Mouse (Mus musculus) ovary, postnatal 10 days (tissue): ENCODE results near the gene Adora2a.
"Not testable (repeated sequence)": the region's sequence is repeated elsewhere in the genome, so short reads cannot be mapped to it uniquely, and the experiment has no call there.

Experiments used
- DNase-seq: peaks from one replicate; pipeline ENCODE4 v3.0.0; 2022; ENCODE audit warnings: low spot score

Adora2a gene

GRCm38 (mm10) chr10:75314190-75314980 is 2.3 kb upstream of the Adora2a start:
- no peak for DNase-seq

- no peak for DNase-seq
Measured at GRCm38 (mm10) chr10:75315756-75316155, 921 bp upstream of the Adora2a start.

GRCm38 (mm10) chr10:75316472-75316871 is 205 bp upstream of the Adora2a start:
- no peak for DNase-seq

GRCm38 (mm10) chr10:75316908-75317761 is 458 bp downstream of the Adora2a start:
- DNase-seq = no peak

GRCm38 (mm10) chr10:75318206-75318605 is 1.5 kb downstream of the Adora2a start:
- no peak for DNase-seq

GRCm38 (mm10) chr10:75320321-75320720 is 3.6 kb downstream of the Adora2a start:
- no peak for DNase-seq

- DNase-seq = no peak
Measured at GRCm38 (mm10) chr10:75322966-75323365, 6.3 kb downstream of the Adora2a start.

- no peak for DNase-seq
Measured at GRCm38 (mm10) chr10:75323986-75324385, 7.3 kb downstream of the Adora2a start.

- no peak for DNase-seq
Measured at GRCm38 (mm10) chr10:75324391-75324790, 7.7 kb downstream of the Adora2a start.

- DNase-seq = no peak
Measured at GRCm38 (mm10) chr10:75325821-75326220, 9.1 kb downstream of the Adora2a start.

- DNase-seq = no peak
Measured at GRCm38 (mm10) chr10:75326553-75326952, 9.9 kb downstream of the Adora2a start.

GRCm38 (mm10) chr10:75327081-75327480 is 10.4 kb downstream of the Adora2a start:
- DNase-seq = no peak

- no peak for DNase-seq
Measured at GRCm38 (mm10) chr10:75328201-75328704, 11.6 kb downstream of the Adora2a start.

GRCm38 (mm10) chr10:75332268-75332667 is 15.6 kb downstream of the Adora2a start:
- DNase-seq = no peak

GRCm38 (mm10) chr10:75333176-75333776 is 16.6 kb downstream of the Adora2a start:
- no peak for DNase-seq

GRCm38 (mm10) chr10:75334175-75334574 is 17.5 kb downstream of the Adora2a start:
- DNase-seq = no peak

GRCm38 (mm10) chr10:75335075-75335474 is 18.4 kb downstream of the Adora2a start:
- no peak for DNase-seq

GRCm38 (mm10) chr10:75337231-75337630 is 20.6 kb downstream of the Adora2a start:
- DNase-seq = no peak

- no peak for DNase-seq
Measured at GRCm38 (mm10) chr10:75338852-75339251, 22.2 kb downstream of the Adora2a start.

- no peak for DNase-seq
Measured at GRCm38 (mm10) chr10:75339377-75339776, 22.7 kb downstream of the Adora2a start.

GRCm38 (mm10) chr10:75341936-75342335 is 25.3 kb downstream of the Adora2a start:
- no peak for DNase-seq

GRCm38 (mm10) chr10:75344563-75344962 is 27.9 kb downstream of the Adora2a start:
- DNase-seq = not testable (repeated sequence)
